Mouse (Mus musculus): ENCODE measurements around the gene Pkp2.
"Not testable (repeated sequence)": the region's sequence is repeated elsewhere in the genome, so short reads cannot be mapped to it uniquely, and the experiment has no call there.

Gene Pkp2

DNA sequence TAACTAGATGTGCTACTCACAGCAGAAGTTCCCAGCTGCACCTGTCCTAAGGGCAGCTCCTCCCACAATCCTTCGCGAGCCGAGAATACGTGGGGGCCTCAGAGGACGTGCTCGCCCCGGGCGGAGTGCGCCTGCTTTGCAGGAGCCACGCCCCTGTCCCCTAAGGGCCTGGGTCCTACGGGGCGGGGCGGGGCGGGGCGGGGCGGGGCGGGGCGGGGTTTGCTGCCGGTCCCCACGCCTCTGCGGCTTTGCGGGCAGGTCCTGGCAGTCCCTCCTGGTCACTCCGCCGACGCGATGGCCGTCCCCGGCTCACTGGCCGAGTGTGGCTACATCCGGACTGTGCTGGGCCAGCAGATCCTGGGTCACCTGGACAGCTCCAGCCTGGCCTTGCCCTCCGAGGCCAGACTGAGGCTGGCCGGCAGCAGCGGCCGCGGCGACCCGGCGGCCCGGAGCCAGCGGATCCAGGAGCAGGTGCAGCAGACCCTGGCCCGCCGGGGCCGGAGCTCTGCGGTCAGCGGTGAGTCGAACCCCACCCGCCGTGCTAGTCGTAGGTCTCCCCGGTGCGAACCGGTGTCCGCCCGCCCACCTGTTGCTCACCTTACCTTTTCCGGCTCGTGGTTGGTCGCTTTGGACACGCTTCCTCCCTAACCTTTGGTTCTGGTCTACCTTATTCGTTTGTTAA, at the start of gene Pkp2:
Pkp2 (plus strand) TSS at position 240 of the 682 bp plus-strand sequence.
- no peak for DNase-seq (ENCODE audit: low read depth, low spot score)

DNA sequence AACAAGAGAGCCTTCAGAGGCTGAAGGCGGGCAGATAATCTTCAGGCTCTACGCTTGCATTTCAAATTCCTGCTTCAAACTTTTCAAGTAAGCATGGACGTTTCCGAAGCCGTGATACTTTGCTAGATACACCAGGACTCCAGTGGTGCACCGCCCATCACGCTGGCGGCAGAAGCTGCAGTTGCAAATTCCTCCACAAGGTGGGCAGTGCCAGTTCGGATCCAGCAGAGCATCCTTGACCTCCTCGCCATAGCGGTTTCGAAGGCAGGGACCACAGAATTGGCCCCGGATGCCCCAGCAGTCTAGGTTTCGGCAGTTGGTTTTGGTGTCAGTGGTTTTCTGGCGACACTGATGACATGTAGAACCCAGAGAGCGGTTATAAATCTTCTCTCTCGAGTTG, 15.7 kb upstream of the Pkp2 start:
- no peak for DNase-seq (ENCODE audit: low read depth, low spot score)

DNA sequence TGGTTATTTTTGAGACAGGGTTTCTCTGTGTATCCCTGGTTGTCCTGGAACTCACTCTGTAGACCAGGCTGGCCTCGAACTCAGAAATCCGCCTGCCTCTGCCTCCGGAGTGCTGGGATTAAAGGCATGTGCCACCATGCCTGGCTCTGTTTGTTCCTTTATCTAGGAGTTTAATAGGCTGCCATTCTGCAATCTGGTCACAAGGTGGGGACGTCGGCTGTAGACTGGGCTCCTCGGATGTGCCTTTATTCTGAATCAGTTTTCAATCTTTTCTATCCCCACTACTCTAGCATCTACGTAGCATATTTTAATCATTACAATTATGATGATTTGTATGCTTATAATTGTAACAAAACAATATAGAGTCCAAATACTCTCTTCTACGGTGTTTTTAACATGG, 11.1 kb upstream of the Pkp2 start:
- not testable (repeated sequence) for DNase-seq (ENCODE audit: low read depth, low spot score)

DNA sequence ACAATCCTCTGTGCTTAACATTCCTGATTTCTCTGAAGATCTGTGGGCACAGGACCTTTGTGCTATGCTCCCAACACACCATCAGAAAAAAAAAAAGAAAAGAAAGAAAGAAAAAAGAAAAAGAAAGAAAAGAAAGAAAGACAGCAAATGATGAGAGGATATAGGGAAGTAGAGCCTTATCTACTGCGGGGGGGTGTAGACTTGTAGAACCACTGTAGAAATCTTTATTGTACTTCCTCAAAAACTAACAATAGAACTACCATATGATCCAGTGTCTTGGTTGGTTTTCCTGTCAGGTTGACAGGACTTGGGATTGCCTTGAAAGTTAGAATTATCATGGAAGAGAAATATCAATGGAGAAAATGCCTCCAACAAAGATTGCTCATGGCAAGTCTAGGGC, 8.5 kb upstream of the Pkp2 start:
- DNase-seq (ENCODE audit: low read depth, low spot score) = no peak

DNA sequence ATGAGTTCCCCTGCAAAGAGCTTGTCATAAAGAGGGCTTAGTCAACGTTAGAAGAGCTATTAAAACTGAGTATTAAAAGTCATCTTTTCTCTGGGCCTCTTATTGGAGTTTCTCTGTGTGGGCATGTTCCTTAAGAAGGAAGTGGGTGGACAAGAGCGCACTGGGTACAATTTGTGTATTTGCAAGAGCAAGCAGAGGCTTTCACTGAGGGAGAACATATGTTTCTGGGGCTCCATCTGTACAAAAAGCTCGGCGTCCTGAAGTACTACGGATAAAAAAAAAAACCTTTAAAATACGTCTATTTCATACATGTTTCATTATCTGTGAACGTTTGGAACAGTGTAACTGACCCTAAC, 417 bp upstream of the Pkp2 start:
- DNase-seq (ENCODE audit: low read depth, low spot score) = no peak

DNA sequence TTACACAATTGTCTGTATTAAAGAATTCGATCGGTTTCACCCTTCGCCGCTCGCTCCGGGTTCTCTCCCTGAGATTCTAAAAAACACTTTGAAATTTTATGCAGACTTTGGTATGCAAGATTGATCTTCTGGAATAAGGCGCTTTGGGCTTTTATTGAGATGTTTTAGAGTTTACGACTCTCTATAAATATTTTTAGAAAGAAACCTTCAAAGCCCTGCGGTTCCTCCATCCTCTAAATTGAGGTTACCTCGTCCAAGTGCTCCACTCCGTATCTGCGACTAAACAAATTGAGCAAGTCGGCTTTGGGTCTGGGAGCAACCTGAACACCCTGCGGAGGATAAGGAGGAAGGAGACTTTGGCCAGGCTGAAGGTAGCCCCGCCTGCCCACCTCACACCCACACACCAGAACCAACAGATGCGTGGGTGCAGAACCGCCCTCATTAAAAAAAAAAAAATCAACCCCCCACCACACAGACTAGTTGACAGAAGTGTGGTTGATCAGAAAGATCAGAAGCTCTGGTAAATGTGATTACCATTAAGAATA, 715 bp downstream of the Pkp2 start:
- DNase-seq (ENCODE audit: low read depth, low spot score) = no peak

DNA sequence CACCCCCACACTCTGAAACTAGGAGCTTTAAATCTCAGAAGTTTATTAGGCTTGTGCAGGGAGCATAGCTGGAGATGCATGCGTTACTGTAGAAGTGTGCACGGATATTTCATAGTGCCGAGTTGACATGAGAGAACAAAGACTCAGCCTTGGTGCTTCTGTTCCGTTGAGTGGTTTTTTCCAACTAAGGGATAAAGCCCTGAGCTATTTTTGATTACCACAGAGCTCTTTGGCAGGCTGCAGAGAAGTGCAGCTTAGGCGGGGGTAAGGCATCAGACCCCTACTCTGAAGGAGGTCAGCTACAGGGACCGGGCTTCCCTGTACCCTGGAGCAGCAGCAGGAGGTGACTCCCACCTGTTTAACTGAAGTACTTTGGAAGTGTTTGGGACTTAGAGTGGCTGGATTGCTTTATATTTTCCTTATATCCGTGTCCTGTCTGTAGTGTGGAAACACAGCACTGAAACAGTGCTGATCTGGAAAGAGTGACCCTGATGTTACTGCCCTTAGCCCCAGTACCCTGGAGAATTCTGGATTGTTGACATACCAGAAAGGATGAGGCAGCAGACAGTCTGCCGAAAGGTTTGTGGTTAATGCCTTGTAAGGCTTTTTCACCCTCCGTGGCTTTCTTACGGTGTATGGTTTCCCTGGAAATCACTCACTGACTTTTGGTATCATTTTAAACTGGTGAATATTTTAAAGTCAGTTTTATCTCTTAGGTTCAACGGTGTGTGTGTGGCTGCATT, 2.7 kb downstream of the Pkp2 start:
- DNase-seq (ENCODE audit: low read depth, low spot score) = no peak

DNA sequence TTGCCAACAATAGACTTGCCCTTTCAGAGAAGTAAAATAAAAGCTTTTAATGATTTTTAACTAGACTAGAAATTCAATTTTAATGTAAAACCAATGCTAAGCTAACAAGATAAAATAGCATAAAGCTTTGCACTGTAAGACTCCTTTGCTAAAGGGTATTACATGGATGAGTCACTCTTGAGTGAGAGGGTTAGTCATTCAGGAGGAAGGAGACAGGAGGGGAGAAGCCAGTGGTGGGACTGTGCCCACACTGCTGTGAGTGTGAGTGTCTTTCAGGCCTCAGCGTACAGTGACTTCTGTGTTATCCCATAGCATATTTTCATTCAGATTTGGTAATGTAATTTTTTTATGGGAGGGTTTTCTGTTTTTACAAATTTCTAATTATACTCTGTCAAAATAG, 3.8 kb downstream of the Pkp2 start:
- no peak for DNase-seq (ENCODE audit: low read depth, low spot score)

DNA sequence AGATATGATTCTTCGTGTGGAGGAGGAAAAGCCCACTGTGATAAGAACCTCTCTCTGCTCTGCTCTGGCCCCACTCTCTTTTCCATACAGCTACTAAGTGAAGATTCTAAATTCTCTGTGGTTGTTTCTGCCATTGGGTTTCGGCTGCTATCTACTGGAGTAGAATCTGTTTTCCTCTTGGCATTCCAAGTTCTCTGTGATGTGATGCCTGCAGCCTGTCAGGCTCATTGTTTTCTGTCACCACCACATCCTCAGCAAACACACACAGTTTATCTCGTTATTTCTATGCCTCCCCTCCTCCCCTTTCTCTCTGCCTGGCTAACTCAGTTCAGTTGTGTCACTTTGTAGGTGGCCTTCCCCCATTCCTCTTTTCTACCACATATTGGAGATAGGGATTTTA, 6.7 kb downstream of the Pkp2 start:
- DNase-seq (ENCODE audit: low read depth, low spot score) = no peak

DNA sequence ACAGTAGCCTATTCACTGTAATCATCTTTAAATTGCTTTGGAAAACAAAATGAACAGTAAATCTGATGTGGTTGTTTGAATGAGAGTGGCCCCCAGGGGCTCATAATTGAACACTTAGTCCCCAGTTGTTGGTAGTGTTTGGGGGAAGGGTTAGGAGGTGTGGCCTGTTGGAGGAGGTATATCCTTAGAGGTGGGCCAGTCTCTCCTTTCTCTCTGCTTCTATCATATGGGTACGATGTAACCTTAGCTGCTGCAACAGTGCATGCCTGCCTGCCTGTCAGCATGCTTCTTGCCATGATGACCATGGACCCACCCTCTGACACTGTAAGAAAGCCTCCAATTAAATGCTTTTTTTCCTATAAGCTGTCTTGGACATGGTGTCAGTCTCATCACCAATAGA, 9.5 kb downstream of the Pkp2 start:
- DNase-seq (ENCODE audit: low read depth, low spot score) = no peak

DNA sequence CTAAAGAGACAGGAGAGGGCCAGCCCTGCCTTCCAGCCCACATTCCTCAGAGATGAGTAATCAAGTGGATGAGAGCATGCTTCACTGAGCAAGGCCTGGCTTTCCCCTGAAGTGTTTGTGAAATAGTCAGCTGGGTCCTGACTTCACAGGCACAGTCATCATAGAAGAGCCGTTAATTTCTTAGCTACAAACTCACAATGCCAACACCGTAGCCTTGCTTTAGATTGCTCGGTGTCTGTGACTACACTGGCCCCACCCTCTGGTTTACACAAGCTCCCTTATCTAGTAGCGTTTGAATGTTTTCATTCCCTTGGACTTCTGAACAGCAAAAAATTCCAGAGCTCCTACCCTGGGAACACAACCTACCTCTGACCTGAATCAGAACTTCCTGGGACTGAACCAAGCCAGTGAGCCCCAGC, 11.4 kb downstream of the Pkp2 start:
- no peak for DNase-seq (ENCODE audit: low read depth, low spot score)

DNA sequence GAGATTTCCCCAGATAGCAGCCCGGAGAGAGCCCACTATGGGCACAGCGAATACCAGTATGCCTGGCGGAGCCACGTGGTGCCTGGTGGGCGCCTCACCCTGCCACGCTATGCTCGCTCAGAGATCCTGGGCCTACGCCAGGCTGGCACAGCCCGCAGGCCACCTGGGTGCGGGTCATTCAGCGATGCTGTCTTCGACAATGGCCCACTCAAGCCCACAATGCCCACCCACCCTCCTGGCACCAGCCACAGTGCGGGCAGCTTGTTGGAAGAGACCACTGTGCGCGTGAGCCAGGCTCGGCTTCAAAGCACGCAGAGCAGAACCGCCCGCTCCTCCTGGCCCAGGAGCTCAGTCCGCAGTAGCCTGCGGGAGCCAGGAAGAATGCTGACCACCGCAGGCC, 12.7 kb downstream of the Pkp2 start:
- no peak for DNase-seq (ENCODE audit: low read depth, low spot score)

DNA sequence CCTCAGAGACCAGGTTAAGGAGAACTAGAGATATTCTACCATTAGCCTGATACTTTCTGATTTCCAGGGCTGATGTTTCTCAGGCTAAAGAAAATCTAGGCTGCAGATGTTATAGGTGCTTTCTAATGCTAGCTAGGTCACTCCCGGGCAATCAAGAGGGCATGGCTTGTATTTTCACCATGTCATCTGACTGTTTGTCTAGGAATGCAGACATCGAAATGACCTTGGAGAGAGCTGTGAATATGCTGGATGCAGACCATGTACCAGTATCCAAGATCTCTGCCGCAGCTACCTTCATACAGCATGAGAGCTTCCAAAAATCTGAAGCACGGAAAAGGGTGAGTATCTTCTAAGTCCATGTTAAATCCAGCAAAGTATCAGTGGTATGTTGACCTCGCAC, 17.3 kb downstream of the Pkp2 start:
- DNase-seq (ENCODE audit: low read depth, low spot score) = no peak

DNA sequence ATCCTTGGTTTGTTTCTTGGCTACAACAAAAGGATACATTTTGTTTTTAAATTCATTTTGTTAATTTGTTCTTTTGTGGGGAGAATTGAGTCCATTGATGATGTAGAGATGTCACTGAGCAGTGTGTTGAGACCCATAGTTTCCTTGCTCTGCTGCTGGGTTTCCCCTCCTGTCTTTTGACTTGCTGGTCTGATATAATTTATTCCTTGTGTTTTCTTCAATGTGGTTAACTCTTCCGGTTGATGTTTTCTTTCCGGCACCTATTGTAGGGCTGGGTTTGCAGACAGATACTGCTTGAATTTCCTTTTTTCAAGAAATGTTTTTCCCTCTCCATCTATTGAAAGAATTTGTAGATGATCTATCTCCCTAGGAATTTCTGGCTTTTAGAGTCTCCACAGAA, 20.8 kb downstream of the Pkp2 start:
- no peak for DNase-seq (ENCODE audit: low read depth, low spot score)

DNA sequence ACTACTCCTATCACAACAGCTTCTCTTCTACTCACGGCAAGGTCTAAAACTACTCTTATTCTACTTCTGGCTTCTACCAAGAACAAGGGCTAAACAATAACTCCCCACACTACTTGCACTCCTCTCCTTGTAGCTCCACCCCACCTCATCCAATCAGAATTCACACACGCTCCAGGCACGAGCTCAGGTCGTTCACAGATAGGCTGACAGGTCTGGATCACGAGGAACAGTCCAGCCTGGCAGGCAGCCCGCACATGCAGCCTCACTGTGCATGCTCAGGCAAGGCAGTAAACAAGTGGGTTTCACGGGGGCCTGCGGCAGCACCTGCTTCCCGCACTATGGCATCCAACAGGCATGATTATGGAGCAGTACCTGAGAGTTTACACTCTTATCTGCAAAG, 23.6 kb downstream of the Pkp2 start:
- not testable (repeated sequence) for DNase-seq (ENCODE audit: low read depth, low spot score)

DNA sequence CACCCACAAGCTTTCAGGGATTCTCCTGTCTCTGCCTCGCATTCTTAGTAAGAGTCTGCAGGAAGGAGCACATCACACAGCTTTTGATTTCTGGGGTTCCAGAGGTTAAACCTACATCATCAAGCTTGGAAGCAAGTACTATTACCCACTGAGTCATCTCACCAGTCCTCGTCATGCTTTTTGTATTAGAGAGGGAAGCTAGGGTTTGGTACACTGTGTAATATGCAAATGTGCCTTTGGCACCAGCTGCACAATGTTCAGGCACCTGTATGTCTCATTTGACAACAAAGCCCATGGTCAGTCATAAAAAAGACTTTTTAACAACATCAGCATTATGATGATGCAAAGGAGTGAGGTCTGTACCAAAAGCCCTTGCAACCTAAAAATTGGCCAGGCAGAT, 25.2 kb downstream of the Pkp2 start:
- no peak for DNase-seq (ENCODE audit: low read depth, low spot score)

DNA sequence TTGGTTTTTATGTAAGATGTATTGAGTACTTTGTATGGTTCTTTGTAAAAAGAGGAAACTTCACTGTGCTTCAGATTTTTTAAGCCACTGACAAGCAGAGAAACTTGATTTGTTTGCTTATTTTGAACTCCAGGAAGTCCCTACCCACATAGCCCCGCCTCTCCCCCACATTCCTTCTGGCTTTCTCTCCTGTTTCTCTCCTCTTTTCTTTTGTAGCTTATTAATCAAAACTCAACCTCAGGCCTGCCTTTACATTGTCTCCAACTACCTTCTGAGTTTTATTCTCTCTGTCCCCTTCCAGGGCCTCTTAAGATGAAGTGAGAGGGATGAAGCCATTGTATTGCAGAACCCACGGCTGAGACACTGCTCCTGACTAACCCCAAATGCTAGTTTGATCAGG, 31.6 kb downstream of the Pkp2 start:
- DNase-seq (ENCODE audit: low read depth, low spot score) = no peak

DNA sequence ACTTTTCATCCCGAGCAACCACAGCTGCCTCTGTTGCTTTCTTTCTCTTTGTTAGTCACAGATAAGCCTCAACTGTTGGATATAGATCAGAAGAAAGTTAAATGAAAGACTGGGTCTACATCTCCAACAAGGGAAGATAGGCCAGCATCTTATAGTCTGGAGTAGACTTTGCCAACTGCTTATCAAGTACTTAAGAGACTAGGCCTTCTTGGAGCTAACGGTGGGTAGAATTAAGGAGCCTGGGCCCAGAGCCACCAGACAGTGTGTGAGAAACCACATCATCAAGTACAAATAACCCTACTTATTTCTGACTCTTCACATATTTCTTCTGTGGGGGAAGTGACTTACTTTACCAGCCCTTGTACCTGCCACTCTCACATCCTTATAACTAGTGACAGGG, 37.4 kb downstream of the Pkp2 start:
- no peak for DNase-seq (ENCODE audit: low read depth, low spot score)

DNA sequence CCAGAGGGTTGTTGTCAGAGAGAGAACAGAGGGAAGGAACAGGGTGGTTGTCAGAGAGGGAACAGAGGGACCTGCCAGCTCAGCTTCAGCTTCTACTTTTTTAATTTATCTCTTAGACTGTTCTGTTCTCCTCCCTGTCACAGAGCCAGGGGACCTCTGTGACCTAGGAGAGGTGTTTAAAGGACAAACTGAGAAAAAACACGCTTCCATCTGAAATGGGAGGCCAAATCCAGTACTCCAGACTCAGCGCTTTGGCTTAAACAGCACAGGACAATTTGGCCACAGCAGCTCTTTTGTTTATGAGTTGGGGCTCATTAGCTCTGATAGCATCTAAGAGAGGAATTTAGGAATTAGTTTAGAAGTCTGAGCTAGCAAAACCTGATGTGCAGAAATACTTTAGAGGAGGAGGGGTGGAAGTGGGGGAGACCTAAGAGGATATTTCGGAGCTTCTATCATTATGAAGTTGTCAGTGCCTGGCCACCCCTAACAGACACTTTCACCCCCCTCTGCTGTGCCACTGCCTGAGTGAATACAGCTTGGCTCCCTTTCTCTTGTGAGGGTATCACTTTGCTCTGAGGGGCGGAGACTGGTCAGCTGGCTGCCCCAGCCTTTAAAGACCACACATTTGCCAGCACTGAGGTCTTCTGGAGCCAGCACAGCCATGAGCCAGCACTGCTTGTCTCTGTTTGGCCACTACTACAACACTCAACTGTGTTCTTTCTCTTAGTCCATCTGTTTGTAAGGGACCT, 40.4 kb downstream of the Pkp2 start:
- DNase-seq (ENCODE audit: low read depth, low spot score) = no peak

DNA sequence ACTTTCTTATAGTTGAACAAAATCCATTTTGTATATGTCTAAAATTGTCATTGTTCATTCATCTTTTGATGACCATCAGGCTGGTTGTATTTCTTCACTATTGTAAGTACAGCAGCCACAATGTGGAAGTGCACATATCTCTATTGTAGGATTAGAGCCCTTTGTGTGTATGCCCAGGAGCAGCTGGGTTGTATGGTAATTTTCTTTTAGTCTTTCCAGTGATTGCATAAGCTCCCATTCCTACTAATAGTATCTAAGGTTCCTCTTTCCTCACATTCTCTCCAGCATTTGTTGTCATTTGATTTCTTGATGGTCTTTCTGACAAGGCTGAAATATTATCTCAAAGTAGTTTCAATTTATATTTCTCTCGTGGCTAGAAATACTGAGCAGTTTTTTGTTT, 42.1 kb downstream of the Pkp2 start:
- no peak for DNase-seq (ENCODE audit: low read depth, low spot score)

DNA sequence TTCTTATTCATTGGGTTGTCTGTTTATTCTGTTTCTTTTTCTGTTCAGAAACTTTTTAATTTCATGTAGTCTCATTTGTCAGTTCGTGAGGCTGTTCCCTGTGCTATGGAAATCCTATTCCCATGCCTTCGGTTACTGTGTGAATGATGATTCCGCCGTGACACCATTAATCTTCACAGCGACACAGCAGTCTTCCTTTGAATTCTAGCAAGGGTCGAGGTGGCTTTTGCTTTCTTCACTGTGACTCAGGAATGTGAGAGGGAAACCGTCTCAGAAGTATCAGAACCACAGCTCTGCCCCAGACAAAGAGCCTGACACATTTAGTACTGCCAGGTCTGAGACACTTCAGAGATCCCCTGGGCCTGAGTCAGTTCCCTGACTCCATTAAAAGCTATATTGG, 42.8 kb downstream of the Pkp2 start:
- DNase-seq (ENCODE audit: low read depth, low spot score) = no peak

DNA sequence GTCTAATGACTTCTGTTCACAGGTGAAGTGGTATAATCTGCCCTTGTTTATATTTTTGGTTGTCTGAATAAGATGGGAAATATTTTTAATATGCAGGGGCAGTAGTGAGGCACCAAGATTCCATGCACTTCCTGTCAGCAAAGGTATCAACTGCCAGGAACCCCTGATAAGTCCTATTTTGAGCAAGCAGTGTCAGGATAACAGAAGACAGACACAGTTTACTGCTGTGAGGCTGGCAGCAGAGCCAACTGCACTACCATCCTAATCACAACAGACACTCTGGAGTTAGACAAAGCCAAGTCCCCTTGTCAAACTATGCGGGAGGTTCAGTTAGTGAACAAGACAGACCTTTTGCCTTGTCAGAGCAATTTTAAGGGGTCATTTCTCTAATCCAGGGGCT, 43.6 kb downstream of the Pkp2 start:
- no peak for DNase-seq (ENCODE audit: low read depth, low spot score)

DNA sequence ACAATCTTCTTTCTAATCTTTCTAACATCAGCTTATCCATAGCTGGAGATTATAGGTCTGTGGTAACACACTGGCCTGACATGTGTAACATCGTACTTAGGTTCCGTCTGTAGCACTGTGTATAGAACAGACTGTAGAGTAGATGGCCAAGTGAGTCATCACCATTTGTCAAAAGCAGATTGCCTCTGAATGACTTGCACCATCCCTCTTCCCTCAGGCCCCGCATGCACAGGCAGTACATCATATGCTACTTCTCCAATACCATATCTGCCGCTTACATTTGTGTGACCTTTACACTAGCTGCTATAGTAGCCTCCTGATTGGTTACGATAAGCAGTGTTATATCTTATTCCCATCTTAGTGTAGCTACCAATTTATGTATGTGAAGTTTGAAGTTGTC, 47.8 kb downstream of the Pkp2 start:
- no peak for DNase-seq (ENCODE audit: low read depth, low spot score)

Data from brain, embryonic 18.5 days (tissue).